Mouse (Mus musculus) testis, adult 2 months (tissue): ENCODE measurements around the gene Ap3b1.

ENCODE experiments used
- CTCF ChIP-seq: fragments of 200-500 bp; IDR thresholded peaks from 2 replicates; pipeline ENCODE4 v1.5.1; 2012; ENCODE audit warnings: low read depth, mild to moderate bottlenecking, inconsistent platforms, low read length, moderate library complexity; ENCODE audit not compliant: control insufficient read depth, insufficient read depth, insufficient replicate concordance
- POLR2A ChIP-seq: fragments of 200-500 bp; IDR thresholded peaks from 2 replicates; pipeline ENCODE4 v1.6.1; 2012; ENCODE audit warnings: low read depth, mild to moderate bottlenecking, inconsistent platforms, low read length, moderate library complexity; ENCODE audit not compliant: control insufficient read depth

- TF ChIP-seq CTCF (no peak), POLR2A (no peak)
Observed at GRCm38 (mm10) chr13:94441199-94441598, 82.4 kb downstream of the Ap3b1 start.
